Mouse (Mus musculus) hindlimb bud, embryonic 11.5 days (tissue): ENCODE data around the gene Tango6.

Experiments
- DNase-seq: peaks from one replicate; pipeline ENCODE4 v3.0.0-alpha.2; 2012; ENCODE audit warnings: low read depth, low spot score; ENCODE audit errors: extremely low spot score

The Tango6 gene

DNA sequence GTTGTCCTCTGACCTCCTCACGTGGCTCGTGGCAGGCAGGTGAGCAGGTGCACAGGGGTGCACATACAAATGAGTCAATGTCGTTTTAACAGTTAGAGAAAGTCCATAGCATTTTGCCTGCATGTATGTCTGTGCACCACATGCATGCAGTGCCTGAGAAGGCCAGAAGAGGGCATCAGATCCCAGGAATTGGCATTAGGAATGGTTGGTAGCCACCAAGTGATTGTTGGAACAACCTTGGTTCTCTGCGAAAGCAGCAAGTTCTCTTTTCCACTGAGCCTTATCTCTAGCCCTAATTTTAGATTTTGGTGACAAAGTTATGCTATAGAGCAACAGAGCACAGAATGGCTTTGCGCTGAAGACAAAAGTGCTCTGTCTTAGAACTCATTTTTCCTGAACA is 16.7 kb downstream of the Tango6 start:
- no peak for DNase-seq

DNA sequence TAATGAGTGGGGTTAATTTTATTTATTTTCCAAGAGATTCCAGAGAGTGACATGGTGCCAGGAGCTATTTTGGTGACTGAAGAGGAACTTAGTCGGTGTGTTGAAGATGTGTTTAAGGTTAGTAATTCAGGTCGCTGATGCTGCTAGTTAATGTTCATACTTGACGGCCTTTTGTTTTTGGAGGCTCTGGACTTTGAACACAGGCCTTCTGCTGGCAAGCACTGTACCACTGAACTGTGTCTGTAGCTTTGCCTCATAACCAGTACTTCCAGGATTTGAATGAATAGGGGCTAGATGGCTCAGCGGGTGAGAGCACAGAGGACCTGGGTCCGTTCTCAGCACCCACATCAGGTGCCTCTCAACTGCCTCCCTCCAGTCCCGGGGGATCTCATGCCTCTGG is 17.3 kb downstream of the Tango6 start:
- no peak for DNase-seq

DNA sequence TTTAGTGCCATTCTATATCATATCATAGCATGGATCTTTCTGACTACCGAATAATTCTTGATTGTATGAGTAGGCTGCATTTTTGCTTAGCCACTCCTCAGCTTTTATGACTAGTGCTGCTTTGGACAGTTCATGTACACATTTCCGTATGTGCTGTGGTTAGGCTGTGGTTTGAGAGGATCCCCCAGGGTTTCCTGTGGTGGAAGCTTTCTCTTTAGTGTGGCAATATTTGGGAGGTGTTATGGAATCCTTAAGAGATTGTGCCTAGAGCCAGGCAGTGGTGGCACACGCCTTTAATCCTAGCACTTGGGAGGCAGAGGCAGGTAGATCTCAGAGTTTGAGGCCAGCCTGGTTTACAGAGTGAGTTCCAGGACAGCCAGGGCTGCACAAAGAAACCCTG is 18.5 kb downstream of the Tango6 start:
- DNase-seq = no peak

DNA sequence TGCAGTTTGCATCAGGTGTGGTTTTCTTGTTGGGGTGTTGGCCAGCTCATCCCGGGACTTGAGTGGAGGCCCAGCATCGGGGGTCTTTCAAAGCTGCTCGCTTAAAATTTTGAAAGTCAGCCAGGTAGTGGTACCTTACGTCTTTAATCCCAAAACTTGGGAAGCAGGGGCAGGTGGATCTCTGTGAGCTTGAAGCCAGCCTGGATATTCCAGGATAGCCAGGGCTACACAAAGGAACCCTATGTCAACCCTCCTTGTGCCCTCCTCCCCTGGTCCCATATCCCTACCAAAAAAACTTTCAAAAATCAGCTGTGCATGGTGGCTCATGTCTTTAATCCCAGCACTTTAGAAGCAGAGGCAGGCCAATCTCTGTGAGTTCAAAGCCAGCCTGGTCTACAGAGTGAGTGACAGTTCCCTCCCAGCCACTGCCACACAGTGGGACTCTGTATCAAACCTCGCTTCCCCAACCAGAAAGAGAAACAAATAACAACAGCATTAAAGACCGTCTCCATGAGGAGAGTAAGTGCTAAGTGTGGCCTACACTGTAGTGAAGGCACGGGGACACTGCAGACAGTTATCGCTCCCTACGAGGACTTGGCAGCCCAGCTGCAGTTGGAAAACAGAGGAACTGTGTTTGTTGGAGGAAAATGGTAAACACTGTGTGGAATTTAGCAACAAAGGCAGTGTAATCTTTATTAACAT is 21.5 kb downstream of the Tango6 start:
- DNase-seq = no peak

DNA sequence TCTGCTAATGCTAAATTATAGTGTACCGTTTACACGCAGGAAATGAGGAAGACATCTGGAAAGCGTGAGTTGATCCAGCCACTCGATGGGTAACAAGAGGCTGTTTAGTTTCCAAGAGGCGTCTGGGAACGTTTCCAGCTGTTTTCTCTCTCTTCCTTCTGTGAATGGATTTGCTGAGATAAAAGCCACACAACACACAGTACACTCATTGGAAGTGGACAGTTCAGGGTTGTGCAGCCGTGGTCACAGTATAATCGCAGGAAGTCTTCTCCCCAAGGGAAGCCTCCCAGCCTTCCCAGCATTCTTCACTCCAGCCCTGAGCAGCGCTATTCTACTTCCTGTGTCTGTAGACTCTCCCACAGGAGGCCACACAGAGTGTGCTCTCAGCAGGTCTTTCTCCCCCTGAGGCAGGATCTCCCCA is 22.0 kb downstream of the Tango6 start:
- no peak for DNase-seq

DNA sequence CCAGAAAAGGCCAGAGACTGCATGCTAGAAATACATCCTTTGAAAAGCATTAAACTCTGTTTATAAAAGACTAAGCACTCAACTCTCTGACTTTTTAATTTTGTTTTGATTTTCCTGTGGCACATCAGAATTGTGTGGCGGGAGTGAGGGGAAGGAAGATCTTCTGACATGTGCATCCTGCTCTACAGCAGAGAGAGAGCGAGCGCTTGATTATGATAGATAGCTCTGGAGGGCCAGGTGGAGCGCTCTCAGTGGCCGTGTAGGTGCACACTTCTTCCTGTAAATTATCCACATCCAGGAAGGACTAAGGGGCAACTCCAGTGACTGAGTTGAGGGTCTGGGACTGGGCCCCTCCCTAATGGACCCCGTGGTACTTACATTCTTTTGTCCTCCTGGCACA is 23.3 kb downstream of the Tango6 start:
- no peak for DNase-seq

DNA sequence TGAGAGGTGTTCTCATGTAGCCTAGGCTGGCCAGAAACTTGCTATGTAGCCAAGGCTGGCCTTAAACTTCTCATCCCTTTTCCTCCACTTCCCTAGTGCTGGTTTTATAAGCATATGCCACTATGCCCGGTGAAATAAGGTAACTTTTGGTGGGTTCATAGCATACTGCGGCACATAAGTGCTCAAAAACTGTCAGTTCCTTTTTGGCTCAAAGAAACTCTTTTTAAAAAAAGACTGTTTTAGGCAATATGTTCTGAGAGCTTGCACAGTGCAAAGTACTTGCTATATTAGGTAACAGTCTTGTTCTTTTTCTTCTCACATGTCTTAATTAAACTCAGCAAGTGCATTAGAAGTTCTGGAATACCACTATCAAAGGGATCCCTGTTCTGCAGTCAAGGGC is 27.1 kb downstream of the Tango6 start:
- DNase-seq = no peak

DNA sequence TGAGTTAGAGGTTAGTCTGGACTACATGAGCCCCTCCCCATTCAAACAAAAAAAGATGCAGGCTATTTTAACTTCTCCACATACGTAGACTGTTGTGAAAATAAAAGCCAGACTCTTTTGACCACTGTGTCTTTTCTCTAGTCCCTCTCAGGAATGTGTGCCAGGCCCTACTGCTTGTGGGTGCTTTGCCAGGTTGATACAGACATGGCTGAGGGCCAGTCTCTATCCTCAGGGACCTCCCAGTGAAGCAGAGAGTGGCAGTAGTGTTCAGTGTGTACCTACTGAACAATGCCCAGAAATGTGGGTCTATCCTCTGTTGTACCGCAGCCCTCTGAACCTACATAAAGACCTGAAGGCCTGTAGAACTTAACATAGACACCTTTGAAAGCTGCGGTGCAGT is 29.6 kb downstream of the Tango6 start:
- no peak for DNase-seq

DNA sequence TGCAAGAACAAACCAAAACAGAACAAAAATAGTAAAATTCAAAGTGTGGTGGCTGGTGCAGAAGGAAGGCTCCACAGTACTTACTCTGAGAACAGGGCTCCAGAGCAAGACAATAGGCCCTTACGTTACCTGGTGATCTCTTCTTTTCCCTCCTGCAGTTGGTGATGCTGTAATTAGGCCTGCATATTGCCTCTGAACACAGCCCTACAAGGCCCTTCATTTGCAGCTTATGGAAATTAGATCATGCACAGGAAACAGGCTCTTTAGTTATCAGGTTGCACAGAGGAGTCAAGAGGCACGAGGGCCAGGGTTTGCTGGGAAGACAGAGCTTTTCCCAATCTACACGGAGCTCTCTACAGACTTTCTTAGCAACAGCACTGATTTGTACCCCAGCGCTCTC is 31.4 kb downstream of the Tango6 start:
- no peak for DNase-seq

DNA sequence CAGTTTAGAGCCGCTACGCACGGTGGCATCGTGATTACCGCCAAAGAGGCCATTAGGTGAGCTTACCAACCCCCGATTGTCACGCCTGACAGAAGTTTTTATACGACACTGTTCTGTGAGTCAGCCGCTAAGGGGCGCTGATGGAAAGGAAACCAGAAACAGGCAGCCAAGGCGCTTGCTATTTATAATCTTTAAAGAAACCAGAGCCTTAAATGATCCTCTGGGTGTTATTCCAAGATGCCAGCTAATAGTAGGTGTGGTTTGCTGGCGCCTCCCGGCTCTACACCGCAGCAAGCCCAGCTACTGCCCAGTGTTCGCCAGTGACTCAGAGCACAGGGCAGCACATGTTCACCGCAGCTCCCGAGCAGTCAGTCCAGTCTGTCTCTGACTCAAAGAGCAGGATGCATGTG is 35.2 kb downstream of the Tango6 start:
- no peak for DNase-seq

DNA sequence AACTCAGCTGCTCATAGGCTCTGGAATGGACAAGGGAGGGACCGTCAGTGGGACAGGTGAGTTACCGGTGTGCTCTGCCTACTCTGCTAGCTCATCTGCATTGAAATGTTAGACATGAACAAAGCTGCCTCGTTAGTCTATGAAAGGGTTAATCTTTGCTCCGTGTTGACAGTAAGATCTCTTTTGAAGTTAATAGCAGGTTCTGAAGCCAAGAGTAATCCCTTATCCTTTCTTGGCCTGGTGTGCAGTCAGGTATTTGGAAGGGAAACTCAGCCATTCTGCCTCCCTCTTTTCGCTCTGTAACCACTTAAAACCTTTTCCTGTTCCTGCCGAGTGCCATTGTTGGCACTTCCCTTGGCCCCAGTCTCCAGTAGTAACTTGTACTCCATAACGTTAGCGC is 38.1 kb downstream of the Tango6 start:
- no peak for DNase-seq

DNA sequence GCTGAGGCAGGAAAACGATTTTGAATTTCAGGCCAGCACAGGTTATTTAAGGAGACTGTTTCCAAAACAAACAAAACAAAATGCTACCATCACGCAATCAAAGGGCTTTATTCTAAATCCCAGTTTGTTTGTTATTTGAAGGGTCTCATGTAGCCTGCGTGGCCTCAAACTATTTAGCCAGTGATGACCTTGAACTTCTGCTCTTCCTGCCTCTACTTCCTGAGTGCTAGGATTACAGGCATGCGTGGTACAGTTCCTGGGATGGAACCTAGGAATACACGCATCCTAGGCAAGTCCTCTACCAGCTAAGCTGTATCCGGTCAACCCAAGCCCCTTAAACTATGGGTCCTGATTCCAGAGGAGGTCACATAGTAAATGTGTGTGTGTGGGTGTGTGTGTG is 39.6 kb downstream of the Tango6 start:
- no peak for DNase-seq

DNA sequence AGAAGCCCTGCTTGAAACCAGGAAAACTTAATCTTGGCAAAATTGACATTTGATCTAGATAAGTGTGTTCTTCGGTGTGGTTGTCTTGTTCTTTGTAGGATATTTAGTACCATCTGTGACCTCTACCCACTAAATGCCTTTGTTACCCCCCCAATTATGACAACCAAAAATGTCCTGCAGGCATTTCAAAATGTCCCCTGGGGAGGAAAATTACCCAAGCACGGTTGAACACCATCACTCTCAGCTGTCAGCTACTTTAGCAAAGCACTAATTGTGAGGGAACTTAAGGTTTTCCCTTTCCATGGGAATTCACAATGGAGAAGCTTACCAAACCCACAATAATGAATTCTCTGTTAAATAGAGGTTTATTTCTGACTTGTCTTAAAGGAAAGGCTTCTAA is 41.1 kb downstream of the Tango6 start:
- DNase-seq = no peak

DNA sequence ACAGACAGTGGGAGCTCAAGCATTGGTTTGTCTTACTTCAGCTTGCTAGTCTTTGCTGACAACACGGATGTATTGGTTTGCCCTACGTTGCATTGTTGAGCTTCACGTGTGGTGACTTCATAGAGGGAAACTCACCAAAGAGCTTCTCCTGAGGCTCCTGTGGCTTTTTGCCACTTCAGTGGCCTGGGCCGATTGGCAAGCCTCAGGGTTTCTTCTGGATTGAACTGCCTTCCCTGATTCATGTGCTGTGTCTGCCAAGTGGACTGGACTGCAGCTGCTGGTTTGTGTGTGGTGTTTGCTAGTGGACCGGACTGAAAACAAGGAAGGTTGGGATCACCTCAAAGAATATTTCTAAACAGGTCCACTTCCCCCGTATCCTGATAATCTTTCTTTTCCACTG is 43.7 kb downstream of the Tango6 start:
- DNase-seq = no peak

DNA sequence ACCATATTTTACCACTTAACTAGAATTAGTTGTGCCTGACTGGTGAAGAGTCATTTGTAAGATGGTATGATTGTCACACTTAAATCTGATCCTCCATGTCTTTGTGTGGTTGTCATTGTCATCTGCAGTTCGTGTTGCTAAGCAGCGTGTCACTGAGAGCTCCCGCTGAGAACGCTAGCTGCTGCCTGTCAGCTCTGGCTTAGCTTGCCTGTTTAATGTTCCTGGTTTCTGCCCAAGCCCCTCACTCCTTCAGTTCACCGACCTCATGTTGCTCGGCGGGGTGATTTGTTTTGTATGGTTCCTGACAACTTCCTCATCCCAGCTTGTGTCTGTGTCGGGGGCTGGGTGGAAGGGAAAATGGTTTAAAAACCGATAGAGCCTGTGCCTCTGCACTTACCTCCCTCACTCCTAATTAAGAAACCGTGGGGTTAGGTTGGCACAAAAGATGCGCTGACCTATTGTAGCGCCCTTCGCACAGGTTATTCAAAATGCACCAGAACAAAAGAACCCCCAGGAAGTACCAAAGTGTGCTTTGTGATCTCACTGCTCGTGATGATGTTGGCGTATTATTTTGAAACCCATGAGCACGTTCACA is 44.5 kb downstream of the Tango6 start:
- DNase-seq = no peak

DNA sequence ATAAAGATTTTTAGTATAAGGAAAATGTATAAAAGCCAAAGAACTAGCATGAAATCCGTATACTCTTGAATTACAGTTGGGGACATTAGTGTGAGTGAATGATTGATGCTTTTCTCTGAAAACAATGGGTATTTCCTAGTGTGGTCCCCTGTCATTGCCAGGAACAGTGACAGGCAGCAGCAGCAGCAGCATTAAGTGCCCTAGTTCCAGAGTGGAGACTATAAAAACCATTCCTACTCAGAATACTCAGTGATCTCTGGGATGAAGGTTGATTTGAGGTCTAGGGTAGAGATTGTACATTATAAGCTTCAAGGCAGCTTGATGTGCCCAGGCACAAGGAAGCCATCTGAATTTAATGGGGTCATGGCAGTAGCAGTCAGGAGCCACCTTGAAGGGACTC is 45.0 kb downstream of the Tango6 start:
- no peak for DNase-seq

DNA sequence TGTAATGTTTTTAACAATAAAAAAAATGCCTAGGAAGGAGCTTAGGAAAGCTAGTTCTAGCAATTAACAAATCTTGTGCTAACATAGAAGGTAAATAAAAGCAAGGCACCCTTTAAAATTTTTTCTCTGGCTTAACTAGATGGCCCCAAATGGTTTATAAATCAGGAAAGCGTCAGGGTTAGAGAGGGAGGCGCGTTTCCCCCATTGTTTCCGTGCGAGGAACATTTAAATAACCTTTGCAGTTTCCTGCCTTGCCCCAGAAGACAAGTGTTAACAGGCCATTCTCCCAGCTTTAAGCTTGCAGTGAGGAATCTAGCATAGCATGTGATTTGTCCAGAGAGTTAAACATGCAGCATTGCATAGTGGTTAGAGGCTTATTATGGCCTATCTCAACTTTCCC is 50.1 kb downstream of the Tango6 start:
- DNase-seq = no peak

DNA sequence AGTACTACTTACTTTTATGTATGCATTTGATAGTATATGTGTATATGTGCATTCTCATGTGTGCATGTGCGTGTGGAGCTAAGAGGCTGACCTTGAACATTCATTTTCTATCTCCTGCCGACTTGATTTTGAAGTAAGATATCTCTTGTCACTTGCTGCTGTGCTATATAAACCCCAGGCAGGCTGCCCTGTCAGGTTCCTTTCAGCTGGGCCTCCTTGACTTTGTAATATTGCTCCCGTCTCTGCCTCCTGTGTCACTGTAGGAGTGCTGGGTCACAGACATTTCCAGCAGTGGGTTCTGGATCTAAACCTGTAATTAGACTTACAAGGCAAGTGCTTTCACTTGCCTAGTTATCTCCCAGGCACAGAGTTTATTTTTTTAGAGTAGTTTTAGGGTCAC is 50.8 kb downstream of the Tango6 start:
- no peak for DNase-seq

DNA sequence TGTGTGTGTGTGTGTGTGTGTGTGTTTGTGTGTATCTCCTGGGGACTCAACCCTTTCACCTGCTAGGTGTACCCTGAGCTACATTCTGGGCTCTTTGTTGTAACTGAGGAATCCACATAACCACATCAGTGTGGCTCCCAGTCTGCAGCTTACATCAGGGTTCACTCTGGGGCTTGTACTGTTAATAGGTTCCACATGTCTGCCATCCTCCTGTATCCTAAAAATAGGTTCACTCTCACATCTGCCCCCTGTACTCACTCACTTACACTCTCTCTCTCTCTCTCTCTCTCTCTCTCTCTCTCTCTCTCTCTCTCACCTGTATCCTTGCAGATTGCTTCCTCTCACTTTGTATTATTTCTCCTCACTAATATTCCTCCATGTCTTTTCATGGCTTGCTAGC is 51.4 kb downstream of the Tango6 start:
- no peak for DNase-seq

DNA sequence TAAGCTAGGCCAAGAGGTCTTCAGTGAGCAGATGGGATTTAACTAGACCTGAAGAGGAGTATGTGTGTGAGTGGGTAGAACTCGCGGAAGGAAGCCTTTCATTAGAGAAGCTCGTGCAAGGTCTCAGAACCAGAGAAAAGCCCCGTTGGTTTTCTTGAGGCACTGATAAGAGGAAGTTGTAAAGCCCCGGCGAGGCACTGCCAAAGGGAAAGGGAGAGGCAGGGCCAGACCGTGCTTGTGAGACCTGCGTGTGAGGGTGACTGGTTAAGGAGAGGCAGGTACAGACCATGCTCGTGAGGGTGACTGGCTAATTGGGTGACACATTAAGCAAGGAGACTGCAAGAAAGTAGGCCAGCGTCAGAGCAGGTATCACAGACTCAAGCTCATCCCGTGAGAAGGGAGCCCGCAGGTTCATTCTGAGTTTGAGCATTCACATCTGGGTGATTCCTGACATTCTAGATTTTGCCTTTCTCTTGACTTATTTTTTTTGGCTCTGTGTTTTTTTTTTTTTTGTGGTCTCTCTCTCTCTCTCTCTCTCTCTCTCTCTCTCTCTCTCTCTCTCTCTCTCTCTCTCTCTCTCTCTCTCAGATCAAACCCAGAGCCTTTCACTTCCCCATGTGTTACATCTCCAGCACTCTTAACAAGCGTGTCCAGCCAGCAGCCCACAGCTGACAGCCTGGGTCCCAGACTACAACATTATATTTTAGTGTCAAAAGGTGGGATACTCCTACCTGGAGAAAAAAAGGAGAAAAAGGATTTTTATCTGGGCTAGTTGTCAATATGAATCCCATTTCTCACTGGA is 54.2 kb downstream of the Tango6 start:
- no peak for DNase-seq

DNA sequence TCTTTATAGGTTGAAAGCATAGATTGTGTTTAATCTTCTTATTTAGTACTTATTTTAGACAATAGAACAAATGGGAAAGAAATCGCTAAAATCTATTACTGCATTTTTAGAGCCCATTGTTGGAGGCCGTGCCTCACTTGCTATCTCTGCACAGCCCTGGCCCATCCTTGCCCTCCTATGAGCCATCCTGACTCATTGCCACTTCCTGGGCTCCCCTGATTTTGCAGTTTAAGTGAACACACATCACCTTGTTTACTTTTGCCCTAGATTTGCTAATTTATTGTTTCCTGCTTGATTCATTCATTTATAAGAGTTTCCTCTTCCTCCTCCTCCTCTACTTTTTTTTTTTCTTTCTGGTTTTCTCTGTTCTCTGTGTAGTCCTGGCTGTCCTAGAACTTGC is 55.0 kb downstream of the Tango6 start:
- DNase-seq = no peak

DNA sequence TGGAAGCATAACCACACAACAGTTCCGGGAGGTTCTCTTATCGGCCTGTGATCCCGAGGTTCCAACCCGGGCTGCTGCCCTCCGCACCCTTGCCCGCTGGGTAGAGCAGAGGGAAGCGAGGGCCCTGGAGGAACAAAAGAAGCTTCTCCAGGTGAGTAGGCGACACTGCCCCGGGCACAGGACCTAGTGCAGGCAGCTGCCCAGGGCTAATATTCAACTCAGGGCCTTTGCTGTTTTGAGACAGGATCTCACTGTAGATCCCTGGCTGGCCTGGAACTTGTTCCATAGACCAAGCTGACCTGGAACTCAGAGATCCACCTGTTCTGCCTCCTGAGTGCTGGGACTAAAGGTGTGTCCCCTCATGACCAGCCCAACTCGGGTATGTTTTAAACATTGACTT is 59.5 kb downstream of the Tango6 start:
- DNase-seq = no peak
